Mouse (Mus musculus): ENCODE measurements at regions not wholly inside any gene's neighbourhood (a gene's known extent, or its start where the extent isn't known, plus 50 kb on each side); places are given as distances from the start of the nearest gene placed in this dataset.

DNA sequence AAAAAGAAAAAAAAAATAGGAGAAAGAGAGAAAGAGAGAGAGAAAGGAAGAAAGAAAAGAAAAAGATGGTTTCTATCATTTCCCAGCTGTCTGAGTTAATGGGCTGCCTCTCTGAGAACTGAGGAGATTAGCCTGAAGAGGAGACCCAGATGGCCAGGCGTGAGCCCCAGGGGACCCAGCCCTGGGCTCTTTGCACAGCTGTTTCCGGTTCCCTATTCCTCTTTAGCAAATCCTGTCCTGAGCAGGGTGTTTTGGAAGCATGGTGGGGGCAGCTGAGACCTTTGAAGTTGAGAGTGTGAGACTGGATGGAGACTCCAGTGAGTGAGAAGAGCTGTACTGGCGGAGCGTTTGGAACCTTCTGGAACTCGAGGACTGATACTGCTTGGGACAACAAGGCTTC, 103.8 kb downstream of the Nxnl2 start:
- TF ChIP-seq EP300 (IDR thresholded peaks at IDR 0.05; ENCODE audit: insufficient read depth, low read depth, low read length) (no peak), CTCF (IDR thresholded peaks at IDR 0.05) (no peak)

All from heart, adult 2 months (tissue).